Mouse (Mus musculus) ES-Bruce4 (cell line): ENCODE measurements at regions not wholly inside any gene's neighbourhood (a gene's known extent, or its start where the extent isn't known, plus 50 kb on each side); places are given as distances from the start of the nearest gene placed in this dataset.

Experiments
- EP300 ChIP-seq: IDR thresholded peaks from 2 replicates; pipeline ENCODE4 v1.6.1; 2011; ENCODE audit warnings: low read depth, low read length; ENCODE audit not compliant: insufficient read depth
- POLR2A ChIP-seq: IDR thresholded peaks from one replicate; pipeline ENCODE4 v1.8.1; 2011; ENCODE audit warnings: low read length; ENCODE audit not compliant: insufficient read depth

DNA sequence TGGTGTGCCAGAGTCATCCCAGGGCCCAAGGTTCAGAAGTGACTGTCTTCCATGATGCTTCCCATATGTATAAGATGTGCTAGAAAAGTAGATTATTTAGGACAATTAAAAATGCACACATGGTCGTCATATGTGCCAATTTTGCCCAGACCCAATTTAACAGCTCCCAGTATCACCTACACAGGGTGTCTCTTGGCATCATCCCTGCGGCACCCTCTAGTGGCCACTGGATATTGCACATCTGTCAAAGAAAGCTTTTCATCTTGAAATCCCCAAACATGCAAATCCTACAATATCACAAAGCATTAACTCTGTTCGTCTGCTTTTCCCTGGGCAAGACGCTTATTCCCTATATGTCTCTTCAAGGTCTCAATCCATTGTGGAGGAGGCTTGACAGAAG lies 71.3 kb upstream of the Olfm4 start:
- TF ChIP-seq EP300: no peak
- no peak for TF ChIP-seq POLR2A
